Mouse (Mus musculus): ENCODE measurements around the gene Fahd2a. TPM values are rescaled to one million over a fixed set of nuclear protein-coding genes. Genes with fewer than 3 reads are reported as not detected.

The Fahd2a gene
- total RNA-seq, 2 experiments from 2014 or later = 19.8 to 21.6 TPM

DNA sequence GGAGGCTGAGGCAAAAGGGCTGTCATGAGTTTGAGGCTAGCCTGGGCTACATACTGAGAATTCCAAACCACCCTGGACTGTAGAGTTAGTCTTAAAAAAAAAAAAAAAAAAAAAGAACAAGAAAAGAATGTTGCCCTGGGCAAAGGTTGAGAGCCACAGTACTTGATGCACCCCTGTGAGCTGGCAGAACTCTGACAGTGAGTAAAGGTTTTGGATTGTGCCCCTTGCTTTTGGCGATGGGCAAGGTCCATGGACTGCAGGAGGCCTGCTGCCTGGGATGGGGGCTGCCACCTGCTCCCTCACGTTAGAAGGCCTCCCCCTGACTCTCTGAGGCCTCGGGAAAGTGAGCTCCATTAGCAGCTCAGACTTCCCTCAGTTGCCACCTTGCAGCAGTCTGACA is 27.7 kb downstream of the Fahd2a start:
- Histone ChIP-seq H3K4me3 (no peak overlapping the region), H3K27ac (no peak overlapping the region)
- TF ChIP-seq CTCF (conservative IDR thresholded peaks at IDR 0.05) = no peak
- DNase-seq (ENCODE audit: low spot score in 2 of 2) = no peak

- no peak for TF ChIP-seq CTCF (conservative IDR thresholded peaks at IDR 0.05)
- DNase-seq (ENCODE audit: low spot score in 2 of 2) = no peak
- Histone ChIP-seq H3K27ac (no peak overlapping the region), H3K4me3 (no peak overlapping the region)
Measured at GRCm38 (mm10) chr2:127415806-127416205, 28.6 kb downstream of the Fahd2a start.

- TF ChIP-seq CTCF (conservative IDR thresholded peaks at IDR 0.05) = no peak
- no peak for DNase-seq (ENCODE audit: low spot score in 2 of 2)
- Histone ChIP-seq H3K27ac (no peak overlapping the region), H3K4me3 (no peak overlapping the region)
Measured at GRCm38 (mm10) chr2:127411126-127411525, 33.2 kb downstream of the Fahd2a start.

- Histone ChIP-seq H3K27ac (no peak overlapping the region), H3K4me3 (no peak overlapping the region)
- TF ChIP-seq CTCF (conservative IDR thresholded peaks at IDR 0.05) = no peak
- no peak for DNase-seq (ENCODE audit: low spot score in 2 of 2)
Measured at GRCm38 (mm10) chr2:127398738-127399137, 45.6 kb downstream of the Fahd2a start.

DNA sequence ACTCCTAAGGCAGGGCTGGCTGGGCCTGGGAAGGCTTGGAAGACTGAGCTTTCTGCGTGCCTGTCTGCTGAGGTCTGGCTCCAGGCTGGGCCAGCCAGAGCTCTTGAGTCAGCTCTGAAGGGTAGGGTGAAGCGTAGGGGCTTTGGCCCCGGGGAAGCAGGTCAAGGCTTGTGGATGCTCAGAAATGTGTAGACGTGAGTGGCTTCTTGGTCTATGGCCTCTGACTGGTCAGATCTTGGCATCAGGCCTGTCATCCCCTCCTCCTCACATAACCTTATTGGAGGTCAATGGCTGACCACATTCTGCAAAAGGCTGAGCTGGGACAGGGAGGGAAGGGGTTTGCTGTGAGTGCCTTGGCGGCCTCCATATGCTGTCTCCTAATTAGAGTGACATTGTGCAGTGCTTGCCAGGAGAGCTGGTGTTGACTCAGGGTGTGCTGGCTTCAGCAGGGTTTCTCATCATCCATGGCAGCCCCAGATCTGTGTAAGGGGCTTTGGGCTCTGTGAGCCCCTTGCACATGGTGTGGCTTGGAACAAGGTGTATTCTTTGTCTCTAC is 49.7 kb downstream of the Fahd2a start:
- H3K4me3 ChIP-seq = no peak overlapping the region
- no peak for DNase-seq (ENCODE audit: low spot score in 2 of 2)
- H3K27ac ChIP-seq = no peak overlapping the region
- no peak for TF ChIP-seq CTCF (conservative IDR thresholded peaks at IDR 0.05)

GRCm38 (mm10) chr2:127391323-127391722 is 53.0 kb downstream of the Fahd2a start:
- no peak for DNase-seq (ENCODE audit: low spot score in 2 of 2)
- no peak overlapping the region for H3K4me3 ChIP-seq
- TF ChIP-seq CTCF (conservative IDR thresholded peaks at IDR 0.05) = no peak
- H3K27ac ChIP-seq = no peak overlapping the region

DNA sequence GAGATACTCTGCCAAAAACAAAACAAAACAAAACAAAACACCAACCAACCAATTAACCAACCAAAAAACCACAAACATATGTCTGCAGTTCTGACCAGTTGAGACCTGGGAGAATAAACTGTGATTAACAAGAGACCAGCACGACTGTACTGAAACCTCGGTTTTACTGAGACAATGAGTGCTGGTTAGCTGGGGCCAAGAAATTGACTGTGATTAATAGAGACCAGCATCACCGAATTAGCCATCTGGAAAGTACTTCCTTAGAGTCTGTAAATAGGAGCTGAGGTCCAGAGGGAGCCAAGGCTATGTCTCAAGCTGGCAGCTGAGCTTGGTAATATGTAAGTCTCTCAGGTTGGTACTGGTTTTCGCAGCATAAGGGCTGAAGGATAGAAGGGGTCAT is 53.5 kb downstream of the Fahd2a start:
- no peak overlapping the region for H3K4me3 ChIP-seq
- TF ChIP-seq CTCF (conservative IDR thresholded peaks at IDR 0.05) = no peak
- DNase-seq (ENCODE audit: low spot score in 2 of 2) = no peak
- no peak overlapping the region for H3K27ac ChIP-seq

- DNase-seq (ENCODE audit: low spot score in 2 of 2) = no peak
- Histone ChIP-seq H3K27ac (no peak overlapping the region), H3K4me3 (no peak overlapping the region)
- no peak for TF ChIP-seq CTCF (conservative IDR thresholded peaks at IDR 0.05)
Measured at GRCm38 (mm10) chr2:127390352-127390751, 54.0 kb downstream of the Fahd2a start.

GRCm38 (mm10) chr2:127387521-127387920 is 56.8 kb downstream of the Fahd2a start:
- Histone ChIP-seq H3K27ac (no peak overlapping the region), H3K4me3 (no peak overlapping the region)
- no peak for DNase-seq (ENCODE audit: low spot score in 2 of 2)
- no peak for TF ChIP-seq CTCF (conservative IDR thresholded peaks at IDR 0.05)

Other genes with a start within 250 kb of the Fahd2a start
- 1 to 10 TPM in 1 of 2 experiments, under 1 TPM in 1; 0.91 to 1.1 TPM for gene 1810024B03Rik, start 236.3 kb downstream of the Fahd2a start, total RNA-seq (2021)
- gene Snrnp200, start 236.2 kb downstream of the Fahd2a start, total RNA-seq (2021) = 10 to 100 TPM; 94.9 to 95.2 TPM
- gene Ciao1, start 196.7 kb downstream of the Fahd2a start, total RNA-seq (2021) = 10 to 100 TPM; 76.1 to 85.1 TPM
- 10 to 100 TPM; 67.5 to 78.5 TPM for gene Tmem127, start 196.7 kb downstream of the Fahd2a start, total RNA-seq (2021)
- gene Stard7, start 174.3 kb downstream of the Fahd2a start, total RNA-seq (2021) = 100 to 1,000 TPM; 112 to 117 TPM
- 1 to 10 TPM; 1.6 to 2.0 TPM for gene Dusp2, start 108.4 kb downstream of the Fahd2a start, total RNA-seq (2021)
- not detected for gene Astl, start 105.9 kb downstream of the Fahd2a start, total RNA-seq (2021)
- gene Adra2b, start 81.4 kb downstream of the Fahd2a start, total RNA-seq (2021) = under 1 TPM in 1 of 2 experiments, not detected in 1; 0.26 TPM
- gene Gpat2, start 19.4 kb downstream of the Fahd2a start, total RNA-seq (2021) = under 1 TPM; 0.12 to 0.31 TPM
- 10 to 100 TPM; 63.6 to 66.4 TPM for gene Kcnip3, start 77.5 kb upstream of the Fahd2a start, total RNA-seq (2021)
- under 1 TPM; 0.08 to 0.10 TPM for gene Prom2, start 96.9 kb upstream of the Fahd2a start, total RNA-seq (2021)
- 1 to 10 TPM; 7.8 to 8.6 TPM for gene Zfp661, start 142.5 kb upstream of the Fahd2a start, total RNA-seq (2021)
- gene Mrps5, start 142.7 kb upstream of the Fahd2a start, total RNA-seq (2021) = 10 to 100 TPM; 91.9 TPM
- gene Mal, start 212.1 kb upstream of the Fahd2a start, total RNA-seq (2021) = 10 to 100 TPM; 84.9 to 92.5 TPM